Mouse (Mus musculus): Measurements from ENCODE around the gene Raver2. TPM values are rescaled to one million over a fixed set of nuclear protein-coding genes. Genes with fewer than 3 reads are reported as not detected.
"Not testable (repeated sequence)": the region's sequence is repeated elsewhere in the genome, so short reads cannot be mapped to it uniquely, and the experiment has no call there.

Raver2 gene
- polyA plus RNA-seq, 1 experiment from 2014 or later, result 4.9 TPM

GRCm38 (mm10) chr4:101066401-101066800, 2.4 kb upstream of the Raver2 start:
- H3K4me1 ChIP-seq, result peaks cover 9% of the 10 kb centered on the region
- H3K4me2 ChIP-seq, result no peak overlapping the region
- H3K9me3 ChIP-seq (replicated peaks), result no peaks in the 10 kb centered on the region
- 0 out of 2 replicates have a peak, but pooled peaks cover 3% of the 10 kb centered on the region for H3K27me3 ChIP-seq (replicated peaks)
- ATAC-seq (ENCODE audit: low FRiP score), result no peak
- no peak overlapping the region for H3K27ac ChIP-seq (replicated peaks)
- WGBS, result 46% methylated on average over 5 of the region's 5 CpGs
- H3K4me3 ChIP-seq (replicated peaks), result no peak overlapping the region
- no peak overlapping the region for H3K9ac ChIP-seq (replicated peaks)
- H3K36me3 ChIP-seq, result no peaks in the 10 kb centered on the region

- peak; percentile 81 for ATAC-seq (ENCODE audit: low FRiP score)
- Histone ChIP-seq H3K4me3 (replicated peaks) (peak overlapping the region; percentile 78), H3K4me1 (peaks cover 9% of the 10 kb centered on the region), H3K36me3 (no peaks in the 10 kb centered on the region), H3K9ac (replicated peaks) (peak overlapping the region; percentile 68), H3K4me2 (peak overlapping the region; percentile 97), H3K27me3 (replicated peaks) (0 out of 2 replicates have a peak, but pooled peaks cover 3% of the 10 kb centered on the region), H3K9me3 (replicated peaks) (no peaks in the 10 kb centered on the region), H3K27ac (replicated peaks) (peak overlapping the region; percentile 33; the same call in 1 of the 2 replicates)
- WGBS, result 1% methylated on average over 55 of the region's 55 CpGs
These were observed 580 bp downstream of the Raver2 start for GRCm38 (mm10) chr4:101069154-101069971.

GRCm38 (mm10) chr4:101071570-101071969, 2.8 kb downstream of the Raver2 start:
- Histone ChIP-seq H3K4me2 (no peak overlapping the region), H3K9me3 (replicated peaks) (no peaks in the 10 kb centered on the region), H3K27me3 (replicated peaks) (0 out of 2 replicates have a peak, but pooled peaks cover 3% of the 10 kb centered on the region), H3K4me3 (replicated peaks) (no peak overlapping the region), H3K27ac (replicated peaks) (no peak overlapping the region), H3K9ac (replicated peaks) (no peak overlapping the region), H3K4me1 (peaks cover 9% of the 10 kb centered on the region), H3K36me3 (no peaks in the 10 kb centered on the region)
- ATAC-seq (ENCODE audit: low FRiP score), result no peak
- 92% methylated on average over 4 of the region's 4 CpGs for whole genome bisulfite sequencing

GRCm38 (mm10) chr4:101076425-101076824, 7.6 kb downstream of the Raver2 start:
- no peaks in the 10 kb centered on the region for H3K27me3 ChIP-seq (replicated peaks)
- no peaks in the 10 kb centered on the region for H3K9me3 ChIP-seq (replicated peaks)
- no peaks in the 10 kb centered on the region for H3K36me3 ChIP-seq
- 74% methylated on average over 3 of the region's 3 CpGs for WGBS
- no peak for ATAC-seq (ENCODE audit: low FRiP score)
- H3K27ac ChIP-seq (replicated peaks), result no peak overlapping the region
- H3K4me2 ChIP-seq, result no peak overlapping the region
- no peak overlapping the region for H3K9ac ChIP-seq (replicated peaks)
- H3K4me3 ChIP-seq (replicated peaks), result no peak overlapping the region
- H3K4me1 ChIP-seq, result no peaks in the 10 kb centered on the region

GRCm38 (mm10) chr4:101080016-101080415, 11.2 kb downstream of the Raver2 start:
- H3K4me1 ChIP-seq, result peaks cover 11% of the 10 kb centered on the region
- no peak overlapping the region for H3K4me2 ChIP-seq
- 82% methylated on average over 3 of the region's 3 CpGs for WGBS
- no peak overlapping the region for H3K9ac ChIP-seq (replicated peaks)
- no peaks in the 10 kb centered on the region for H3K36me3 ChIP-seq
- no peak overlapping the region for H3K27ac ChIP-seq (replicated peaks)
- H3K27me3 ChIP-seq (replicated peaks), result no peaks in the 10 kb centered on the region
- ATAC-seq (ENCODE audit: low FRiP score), result no peak
- no peak overlapping the region for H3K4me3 ChIP-seq (replicated peaks)
- no peaks in the 10 kb centered on the region for H3K9me3 ChIP-seq (replicated peaks)

GRCm38 (mm10) chr4:101082176-101082888, 13.5 kb downstream of the Raver2 start:
- no peak overlapping the region for H3K27ac ChIP-seq (replicated peaks)
- H3K4me2 ChIP-seq, result peak overlapping the region; percentile 34
- no peaks in the 10 kb centered on the region for H3K27me3 ChIP-seq (replicated peaks)
- no peak for ATAC-seq (ENCODE audit: low FRiP score)
- no peaks in the 10 kb centered on the region for H3K9me3 ChIP-seq (replicated peaks)
- H3K9ac ChIP-seq (replicated peaks), result no peak overlapping the region
- H3K36me3 ChIP-seq, result no peaks in the 10 kb centered on the region
- 17% methylated on average over 17 of the region's 17 CpGs for WGBS
- H3K4me3 ChIP-seq (replicated peaks), result no peak overlapping the region
- H3K4me1 ChIP-seq, result peaks cover 11% of the 10 kb centered on the region

GRCm38 (mm10) chr4:101084863-101085262, 16.1 kb downstream of the Raver2 start:
- Histone ChIP-seq H3K4me1 (peaks cover 11% of the 10 kb centered on the region), H3K9me3 (replicated peaks) (no peaks in the 10 kb centered on the region), H3K27me3 (replicated peaks) (no peaks in the 10 kb centered on the region), H3K4me2 (no peak overlapping the region), H3K4me3 (replicated peaks) (no peak overlapping the region), H3K27ac (replicated peaks) (no peak overlapping the region), H3K36me3 (no peaks in the 10 kb centered on the region), H3K9ac (replicated peaks) (no peak overlapping the region)
- ATAC-seq (ENCODE audit: low FRiP score), result no peak
- WGBS, result 91% methylated on average over 4 of the region's 4 CpGs

GRCm38 (mm10) chr4:101086040-101086439, 17.3 kb downstream of the Raver2 start:
- H3K9me3 ChIP-seq (replicated peaks), result no peaks in the 10 kb centered on the region
- no peak overlapping the region for H3K4me3 ChIP-seq (replicated peaks)
- peaks cover 11% of the 10 kb centered on the region for H3K4me1 ChIP-seq
- no peaks in the 10 kb centered on the region for H3K36me3 ChIP-seq
- 94% methylated on average over 3 of the region's 3 CpGs for WGBS
- no peak overlapping the region for H3K4me2 ChIP-seq
- no peak for ATAC-seq (ENCODE audit: low FRiP score)
- H3K27ac ChIP-seq (replicated peaks), result no peak overlapping the region
- H3K27me3 ChIP-seq (replicated peaks), result no peaks in the 10 kb centered on the region
- no peak overlapping the region for H3K9ac ChIP-seq (replicated peaks)

- Histone ChIP-seq H3K27ac (replicated peaks) (no peak overlapping the region), H3K4me1 (peaks cover 2% of the 10 kb centered on the region), H3K9ac (replicated peaks) (no peak overlapping the region), H3K36me3 (no peaks in the 10 kb centered on the region), H3K4me2 (no peak overlapping the region), H3K27me3 (replicated peaks) (no peaks in the 10 kb centered on the region), H3K4me3 (replicated peaks) (no peak overlapping the region), H3K9me3 (replicated peaks) (no peaks in the 10 kb centered on the region)
- ATAC-seq (ENCODE audit: low FRiP score), result no peak
- WGBS, result 27% methylated on average over 1 of the region's 1 CpGs
These were observed 18.9 kb downstream of the Raver2 start for GRCm38 (mm10) chr4:101087721-101088120.

- ATAC-seq (ENCODE audit: low FRiP score); H3K9me3 ChIP-seq (replicated peaks); H3K27ac ChIP-seq (replicated peaks); H3K4me3 ChIP-seq (replicated peaks); H3K27me3 ChIP-seq (replicated peaks); H3K9ac ChIP-seq (replicated peaks); H3K36me3 ChIP-seq; H3K4me2 ChIP-seq; H3K4me1 ChIP-seq: not testable (repeated sequence)
- 96% methylated on average over 3 of the region's 3 CpGs for WGBS
These were observed 21.8 kb downstream of the Raver2 start for GRCm38 (mm10) chr4:101090630-101091029.

GRCm38 (mm10) chr4:101093292-101093691, 24.5 kb downstream of the Raver2 start:
- H3K27me3 ChIP-seq (replicated peaks), result no peaks in the 10 kb centered on the region
- no peak for ATAC-seq (ENCODE audit: low FRiP score)
- no peak overlapping the region for H3K4me2 ChIP-seq
- H3K9ac ChIP-seq (replicated peaks), result no peak overlapping the region
- H3K36me3 ChIP-seq, result no peaks in the 10 kb centered on the region
- H3K4me1 ChIP-seq, result no peaks in the 10 kb centered on the region
- 83% methylated on average over 10 of the region's 10 CpGs for WGBS
- H3K4me3 ChIP-seq (replicated peaks), result no peak overlapping the region
- no peak overlapping the region for H3K27ac ChIP-seq (replicated peaks)
- H3K9me3 ChIP-seq (replicated peaks), result no peaks in the 10 kb centered on the region

GRCm38 (mm10) chr4:101107122-101107521, 38.3 kb downstream of the Raver2 start:
- 92% methylated on average over 12 of the region's 12 CpGs for WGBS
- Histone ChIP-seq H3K4me2 (no peak overlapping the region), H3K27ac (replicated peaks) (no peak overlapping the region), H3K36me3 (peaks cover 22% of the 10 kb centered on the region), H3K4me1 (no peaks in the 10 kb centered on the region), H3K9me3 (replicated peaks) (peaks cover 9% of the 10 kb centered on the region), H3K9ac (replicated peaks) (no peak overlapping the region), H3K27me3 (replicated peaks) (no peaks in the 10 kb centered on the region), H3K4me3 (replicated peaks) (no peak overlapping the region)
- ATAC-seq (ENCODE audit: low FRiP score), result no peak

All from neural tube, embryonic 15.5 days (tissue).